Mouse (Mus musculus) hindbrain, embryonic 11.5 days (tissue): Measurements from ENCODE around the gene Cemip. TPM values are rescaled to one million over a fixed set of nuclear protein-coding genes. Genes with fewer than 3 reads are reported as not detected.

Source experiments
- ATAC-seq: fragments of 200-750 bp; cut with Nextera tagmentation; 2 replicates; pipeline ENCODE4 v1.8.0; 2017; ENCODE audit warnings: mild to moderate bottlenecking, moderate TSS enrichment, moderate library complexity; ENCODE audit not compliant: low FRiP score
- DNase-seq: peaks from one replicate; pipeline ENCODE4 v3.0.0-alpha.2; 2015; ENCODE audit warnings: low spot score
- H3K27ac ChIP-seq: fragments of 300-500 bp; sonication (generic); 2 replicates; pipeline ENCODE4 v1.5.1; 2014; ENCODE audit warnings: mild to moderate bottlenecking, low read depth, low read length
- H3K27me3 ChIP-seq: fragments of 300-500 bp; sonication (generic); 2 replicates; pipeline ENCODE4 v1.6.1; 2014; ENCODE audit warnings: mild to moderate bottlenecking, low read length, moderate library complexity, mixed read lengths; ENCODE audit not compliant: control insufficient read depth, insufficient read depth
- H3K36me3 ChIP-seq: fragments of 300-500 bp; sonication (generic); 2 replicates; pipeline ENCODE4 v1.6.1; 2014; ENCODE audit warnings: mild to moderate bottlenecking, low read length, moderate library complexity, mixed read lengths; ENCODE audit not compliant: control insufficient read depth, insufficient read depth
- H3K4me1 ChIP-seq: fragments of 300-500 bp; sonication (generic); replicated peaks from 2 replicates; pipeline ENCODE4 v1.6.1; 2014; ENCODE audit warnings: low read length, mixed read lengths; ENCODE audit not compliant: control insufficient read depth, insufficient read depth
- H3K4me2 ChIP-seq: fragments of 300-500 bp; sonication (generic); replicated peaks from 2 replicates; pipeline ENCODE4 v1.6.1; 2014; ENCODE audit warnings: mild to moderate bottlenecking, low read depth, low read length
- H3K4me3 ChIP-seq: fragments of 300-500 bp; sonication (generic); 2 replicates; pipeline ENCODE4 v1.5.1; 2014; ENCODE audit warnings: low read depth, low read length
- H3K9ac ChIP-seq: fragments of 300-500 bp; sonication (generic); 2 replicates; pipeline ENCODE4 v1.6.1; 2014; ENCODE audit warnings: low read depth, low read length
- H3K9me3 ChIP-seq: fragments of 300-500 bp; sonication (generic); 2 replicates; pipeline ENCODE4 v1.6.1; 2016; ENCODE audit warnings: low read length; ENCODE audit not compliant: control insufficient read depth
- WGBS: fragments of 180-500 bp; shearing (Covaris S2); extraction: QIAGEN DNeasy Blood & Tissue Kit; methylation state at CpG from one replicate; pipeline ENCODE4 v1.1.7; 2014; 5-methylcytosine and 5-hydroxymethylcytosine counted together
- polyA plus RNA-seq: library from polyadenylated mRNA; unstranded; fragments of >200 nt; fragmentation: Nextera tagmentation; extraction: Ambion mirVana; gene quantifications from 2 replicates; pipeline ENCODE4 v1.2.1, GENCODE M21; 2014

The Cemip gene
- polyA plus RNA-seq, 1 experiment from 2014 or later: 0.31 TPM

DNA sequence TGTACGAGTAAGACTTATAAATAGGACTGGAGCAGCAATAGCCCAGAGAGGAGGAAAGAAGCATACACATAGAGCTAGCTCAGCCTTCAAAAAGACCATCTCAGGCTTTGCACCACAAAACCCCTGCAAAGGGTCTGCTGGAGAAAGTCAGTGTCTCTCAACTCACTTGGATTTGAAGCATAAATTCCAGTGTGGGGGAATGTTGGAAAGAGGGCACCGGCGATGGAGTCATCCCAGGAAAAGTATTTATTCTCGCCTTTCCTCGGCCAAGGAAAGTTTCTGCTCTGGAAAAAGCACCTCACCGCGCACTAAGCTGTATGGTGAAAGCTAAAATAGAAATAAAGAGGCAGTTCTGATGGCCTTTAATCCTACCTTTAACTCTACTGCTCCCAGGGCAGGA is 32.4 kb downstream of the Cemip start:
- 94% methylated on average over 7 of the region's 7 CpGs for WGBS
- no peak for DNase-seq

DNA sequence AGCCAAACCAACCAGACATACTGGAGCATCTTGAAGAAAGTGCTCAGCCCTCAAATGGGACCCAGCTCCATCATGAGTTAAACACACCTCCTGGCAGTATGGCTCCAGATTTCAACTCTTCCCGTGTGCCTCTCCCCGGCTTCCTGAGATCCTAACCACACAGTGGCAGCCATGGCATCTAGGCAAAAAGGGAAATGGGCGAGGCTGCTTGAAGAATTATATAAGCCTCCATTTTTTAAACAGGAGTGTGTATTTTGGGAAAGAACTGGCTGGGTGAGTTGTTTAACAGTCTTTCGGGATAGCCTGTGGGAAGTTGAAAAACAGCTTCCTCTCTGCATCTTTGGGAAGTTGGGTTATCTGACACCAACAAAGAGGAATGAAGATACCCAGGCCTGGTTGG is 34.9 kb downstream of the Cemip start:
- H3K9me3 ChIP-seq: no peaks in the 10 kb centered on the region
- no peaks in the 10 kb centered on the region for H3K36me3 ChIP-seq
- no peak overlapping the region for H3K4me2 ChIP-seq
- H3K27ac ChIP-seq: no peak overlapping the region
- no peak overlapping the region for H3K4me3 ChIP-seq
- no peaks in the 10 kb centered on the region for H3K4me1 ChIP-seq
- no peak overlapping the region for H3K9ac ChIP-seq
- DNase-seq (no peak), ATAC-seq (no peak)
- H3K27me3 ChIP-seq: no peaks in the 10 kb centered on the region
- 88% methylated on average over 4 of the region's 4 CpGs for WGBS

More for the DNA sequence above, 32.4 kb downstream of the Cemip start:
- no peaks in the 10 kb centered on the region for H3K4me1 ChIP-seq
- no peak for ATAC-seq
- H3K36me3 ChIP-seq: no peaks in the 10 kb centered on the region
- no peak overlapping the region for H3K9ac ChIP-seq
- H3K9me3 ChIP-seq: no peaks in the 10 kb centered on the region
- H3K4me2 ChIP-seq: no peak overlapping the region
- no peaks in the 10 kb centered on the region for H3K27me3 ChIP-seq
- no peak overlapping the region for H3K27ac ChIP-seq
- H3K4me3 ChIP-seq: no peak overlapping the region

DNA sequence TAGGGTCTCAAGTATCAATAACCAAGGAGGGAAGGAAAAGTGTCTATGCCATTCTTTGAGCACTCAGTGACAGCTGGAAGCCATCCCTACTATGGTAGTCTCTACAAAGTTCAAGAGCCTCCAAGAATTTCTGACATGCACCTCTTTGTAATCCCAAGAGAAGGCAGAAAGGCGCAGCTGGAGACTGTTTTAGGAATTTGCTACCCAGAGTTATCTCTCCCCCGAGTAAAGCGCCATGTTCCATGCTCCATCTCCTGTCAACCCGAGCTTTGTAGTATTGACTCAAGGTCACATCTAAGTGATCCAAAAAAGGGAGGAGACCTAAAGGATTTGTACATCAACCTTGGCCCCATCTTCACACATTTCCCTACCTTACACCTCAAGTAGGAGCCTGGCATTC is 40.8 kb downstream of the Cemip start:
- 88% methylated on average over 4 of the region's 4 CpGs for WGBS

DNA sequence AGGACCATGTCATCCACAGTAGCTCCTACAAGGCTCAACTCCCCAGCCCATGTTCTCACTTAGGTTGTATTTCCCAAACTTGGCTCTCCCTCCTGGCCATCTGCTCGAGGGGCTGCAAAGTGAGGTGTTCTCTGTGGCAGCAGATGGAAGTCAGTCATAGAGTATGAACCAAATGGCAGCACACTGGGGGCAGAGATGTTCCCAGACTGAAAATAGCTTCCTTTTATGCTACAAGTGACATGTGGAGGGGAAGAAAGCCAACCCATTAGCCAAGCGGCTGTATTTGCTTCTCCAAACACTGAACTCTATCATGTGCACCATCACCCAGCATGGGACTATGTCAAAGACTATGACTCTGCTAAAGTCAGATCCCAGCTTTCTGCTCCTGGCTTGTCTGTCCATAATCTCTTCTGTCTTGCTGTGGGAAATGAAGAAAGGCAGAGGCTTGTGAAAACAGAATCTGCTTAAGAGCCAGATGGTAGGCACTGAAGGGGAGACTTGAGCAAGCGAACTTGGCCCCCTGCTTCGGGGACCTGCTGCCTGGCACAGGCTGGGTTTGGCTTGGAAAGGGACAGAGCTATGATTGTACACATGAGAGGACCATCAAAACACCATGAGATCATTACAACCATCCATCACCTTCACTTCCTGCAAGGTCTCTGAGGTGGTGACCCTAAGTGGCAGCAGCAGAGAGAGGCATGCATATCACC is 41.6 kb downstream of the Cemip start:
- no peaks in the 10 kb centered on the region for H3K27me3 ChIP-seq
- ATAC-seq (no peak), DNase-seq (no peak)
- H3K4me1 ChIP-seq: no peaks in the 10 kb centered on the region
- H3K9me3 ChIP-seq: no peaks in the 10 kb centered on the region
- H3K36me3 ChIP-seq: no peaks in the 10 kb centered on the region
- H3K27ac ChIP-seq: no peak overlapping the region
- H3K4me2 ChIP-seq: no peak overlapping the region
- H3K4me3 ChIP-seq: no peak overlapping the region
- WGBS: 80% methylated on average over 4 of the region's 4 CpGs
- H3K9ac ChIP-seq: no peak overlapping the region

More for the DNA sequence above, 40.8 kb downstream of the Cemip start:
- H3K27ac ChIP-seq: no peak overlapping the region
- no peak overlapping the region for H3K4me3 ChIP-seq
- H3K4me1 ChIP-seq: no peaks in the 10 kb centered on the region
- H3K4me2 ChIP-seq: no peak overlapping the region
- no peaks in the 10 kb centered on the region for H3K36me3 ChIP-seq
- H3K27me3 ChIP-seq: no peaks in the 10 kb centered on the region
- ATAC-seq (no peak), DNase-seq (no peak)
- H3K9me3 ChIP-seq: no peaks in the 10 kb centered on the region
- no peak overlapping the region for H3K9ac ChIP-seq

DNA sequence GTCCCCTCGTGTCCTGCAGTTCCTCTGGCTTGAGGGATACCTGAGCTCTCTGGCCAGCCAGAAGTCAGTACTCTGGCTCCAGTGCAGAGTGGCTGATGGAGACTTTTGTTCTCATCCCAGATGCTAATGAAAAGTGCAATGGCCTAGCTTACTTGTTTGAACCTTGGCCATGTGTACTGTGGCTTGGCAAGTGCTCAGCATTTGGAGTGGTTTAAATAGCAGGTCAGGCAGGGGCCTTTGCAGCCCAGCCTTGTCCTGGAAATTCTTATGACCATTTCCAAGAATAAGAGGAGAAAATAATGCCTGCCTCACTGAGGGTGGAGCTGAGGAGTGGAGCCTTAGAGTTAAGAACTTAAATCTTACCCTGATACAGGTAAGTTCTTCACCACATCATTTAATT is 43.6 kb downstream of the Cemip start:
- H3K27ac ChIP-seq: no peak overlapping the region
- no peaks in the 10 kb centered on the region for H3K27me3 ChIP-seq
- WGBS: 96% methylated on average over 1 of the region's 1 CpGs
- ATAC-seq (no peak), DNase-seq (no peak)
- H3K4me2 ChIP-seq: no peak overlapping the region
- no peaks in the 10 kb centered on the region for H3K9me3 ChIP-seq
- no peaks in the 10 kb centered on the region for H3K36me3 ChIP-seq
- H3K4me3 ChIP-seq: no peak overlapping the region
- H3K9ac ChIP-seq: no peak overlapping the region
- H3K4me1 ChIP-seq: no peaks in the 10 kb centered on the region

DNA sequence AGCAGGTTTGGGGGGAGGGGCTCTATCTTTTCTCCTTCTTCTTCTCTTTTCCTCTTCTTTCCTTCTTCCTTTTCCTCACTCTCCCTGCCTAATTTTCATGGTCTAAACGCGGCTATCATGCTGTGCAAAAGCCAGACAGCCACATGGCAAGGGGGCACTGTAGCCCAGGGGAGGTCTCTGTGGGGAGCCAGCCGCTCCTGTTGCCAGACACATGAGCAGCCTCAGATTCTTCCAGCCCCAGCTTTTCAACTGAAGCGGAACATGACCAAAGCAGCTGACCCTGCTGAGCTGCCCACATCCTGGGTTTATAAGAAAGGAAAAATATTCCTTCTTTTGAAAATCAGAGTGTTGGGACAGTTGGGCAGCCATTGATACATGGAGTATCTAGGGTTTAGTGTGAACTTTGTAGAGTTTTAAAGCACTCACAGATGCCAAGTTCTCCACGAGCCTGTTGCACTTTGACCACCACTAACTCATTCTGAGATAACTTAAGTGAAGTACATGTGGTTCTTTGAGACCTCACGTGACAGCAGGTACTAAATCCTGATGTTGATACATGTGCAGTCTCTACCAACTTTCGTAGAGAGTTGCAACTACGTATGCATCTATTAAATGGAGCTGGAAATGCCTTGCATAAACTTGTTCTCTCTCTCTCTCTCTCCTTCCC is 46.3 kb downstream of the Cemip start:
- Histone ChIP-seq H3K4me1 (no peaks in the 10 kb centered on the region), H3K9me3 (no peaks in the 10 kb centered on the region), H3K27ac (no peak overlapping the region), H3K4me3 (no peak overlapping the region), H3K9ac (no peak overlapping the region), H3K36me3 (no peaks in the 10 kb centered on the region), H3K27me3 (no peaks in the 10 kb centered on the region), H3K4me2 (no peak overlapping the region)
- DNase-seq (no peak), ATAC-seq (no peak)
- WGBS: 60% methylated on average over 8 of the region's 8 CpGs

DNA sequence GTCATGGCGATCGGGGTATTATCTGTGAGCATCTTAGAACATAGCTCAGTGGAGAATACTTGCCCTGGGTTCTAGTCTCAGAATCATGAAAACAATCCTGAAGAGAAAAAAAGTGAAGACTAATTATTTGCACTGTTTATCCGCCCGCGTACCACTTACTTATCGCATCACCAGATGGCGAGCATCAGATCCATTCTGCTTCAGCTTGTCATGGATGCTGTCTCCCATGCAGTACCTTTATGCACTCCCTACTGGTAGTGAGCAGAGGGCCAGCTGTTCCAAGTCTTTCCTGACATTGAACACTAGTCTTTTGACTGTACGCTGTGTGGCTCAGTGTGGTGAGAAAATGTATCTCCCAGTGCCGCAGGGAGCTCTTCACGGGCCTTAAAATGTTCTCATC is 47.7 kb downstream of the Cemip start:
- WGBS: 94% methylated on average over 10 of the region's 10 CpGs
- ATAC-seq: no peak

DNA sequence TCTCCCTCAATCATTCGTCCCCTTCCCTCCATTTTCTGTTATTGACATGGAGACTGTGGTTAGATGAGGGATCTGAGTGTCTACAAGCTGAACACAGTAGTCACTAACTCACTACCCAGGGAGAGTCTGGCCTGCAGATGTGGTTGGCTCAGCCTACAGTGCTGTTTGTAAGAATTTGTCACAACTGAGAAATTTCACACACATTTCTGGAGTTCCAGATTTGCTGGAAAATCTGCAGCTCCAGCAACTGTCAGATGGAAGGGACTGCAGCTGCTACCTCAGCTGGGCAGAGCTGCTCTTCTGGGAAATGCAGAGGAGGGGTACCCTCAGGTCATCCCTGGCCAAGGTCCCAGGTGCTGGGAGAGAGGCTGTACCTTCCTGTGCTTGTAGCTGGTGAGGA is 53.5 kb downstream of the Cemip start:
- H3K9me3 ChIP-seq: no peaks in the 10 kb centered on the region
- H3K9ac ChIP-seq: no peak overlapping the region
- 0 out of 2 replicates have a peak, but pooled peaks cover 2% of the 10 kb centered on the region for H3K4me1 ChIP-seq
- no peaks in the 10 kb centered on the region for H3K27me3 ChIP-seq
- ATAC-seq (no peak), DNase-seq (no peak)
- H3K4me3 ChIP-seq: no peak overlapping the region
- no peak overlapping the region for H3K4me2 ChIP-seq
- H3K27ac ChIP-seq: no peak overlapping the region
- no peaks in the 10 kb centered on the region for H3K36me3 ChIP-seq
- WGBS: 78% methylated on average over 1 of the region's 1 CpGs

More for the DNA sequence above, 47.7 kb downstream of the Cemip start:
- no peak overlapping the region for H3K9ac ChIP-seq
- no peak overlapping the region for H3K4me2 ChIP-seq
- no peak for DNase-seq
- no peak overlapping the region for H3K27ac ChIP-seq
- H3K4me3 ChIP-seq: no peak overlapping the region
- no peaks in the 10 kb centered on the region for H3K4me1 ChIP-seq
- H3K27me3 ChIP-seq: no peaks in the 10 kb centered on the region
- no peaks in the 10 kb centered on the region for H3K36me3 ChIP-seq
- H3K9me3 ChIP-seq: no peaks in the 10 kb centered on the region
